Mouse (Mus musculus) hindlimb bud, embryonic 11.5 days (tissue): ENCODE measurements at regions not wholly inside any gene's neighbourhood (a gene's known extent, or its start where the extent isn't known, plus 50 kb on each side); places are given as distances from the start of the nearest gene placed in this dataset.
"Not testable (repeated sequence)": the region's sequence is repeated elsewhere in the genome, so short reads cannot be mapped to it uniquely, and the experiment has no call there.

Experiments
- DNase-seq: peaks from one replicate; pipeline ENCODE4 v3.0.0-alpha.2; 2012; ENCODE audit warnings: low read depth, low spot score; ENCODE audit errors: extremely low spot score

GRCm38 (mm10) chr3:21610231-21610630 is 466.2 kb upstream of the Tbl1xr1 start:
- DNase-seq, result no peak

GRCm38 (mm10) chr3:21621745-21622144 is 454.7 kb upstream of the Tbl1xr1 start:
- no peak for DNase-seq

GRCm38 (mm10) chr3:21625039-21625438 is 451.4 kb upstream of the Tbl1xr1 start:
- DNase-seq, result no peak

DNA sequence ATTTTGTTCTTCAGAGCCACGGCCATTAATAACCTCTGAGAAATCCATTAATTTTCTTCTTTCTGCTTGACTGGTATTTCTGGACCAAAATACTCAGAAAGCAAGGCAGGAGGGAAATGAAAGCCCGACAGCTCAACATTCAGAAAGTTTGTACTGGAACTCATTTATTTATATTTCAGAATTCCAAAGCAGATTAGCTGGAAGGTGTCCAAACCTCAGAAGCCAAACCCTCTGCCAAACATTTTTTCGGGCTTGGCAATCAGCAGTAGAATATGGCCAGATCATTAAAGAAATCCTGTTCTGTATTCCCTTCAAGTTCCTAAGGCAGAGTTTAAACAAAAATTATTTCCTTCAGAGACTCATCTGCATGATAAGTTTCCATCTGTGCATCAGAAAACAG is 450.4 kb upstream of the Tbl1xr1 start:
- DNase-seq, result no peak

DNA sequence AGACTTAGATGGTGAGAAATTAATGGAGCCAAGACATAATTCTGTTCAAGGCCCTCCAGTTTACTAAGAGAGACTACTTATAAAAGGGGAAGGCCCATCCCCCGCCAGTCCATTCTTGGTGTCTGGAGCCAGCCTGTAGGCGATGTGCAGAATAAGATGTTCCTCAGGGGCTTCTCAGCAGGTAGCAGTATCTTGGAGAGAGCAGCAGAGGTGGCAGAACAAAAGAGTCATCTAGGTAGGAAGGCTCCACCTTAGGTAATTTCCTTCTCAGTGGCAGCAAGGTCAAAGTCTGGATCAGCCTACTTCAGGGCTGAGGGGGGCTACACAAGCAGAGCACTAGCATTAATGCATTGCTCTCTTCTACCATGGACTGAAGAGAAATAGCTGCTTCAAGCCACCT is 449.4 kb upstream of the Tbl1xr1 start:
- not testable (repeated sequence) for DNase-seq

GRCm38 (mm10) chr3:21633600-21634221 is 442.7 kb upstream of the Tbl1xr1 start:
- DNase-seq, result no peak

DNA sequence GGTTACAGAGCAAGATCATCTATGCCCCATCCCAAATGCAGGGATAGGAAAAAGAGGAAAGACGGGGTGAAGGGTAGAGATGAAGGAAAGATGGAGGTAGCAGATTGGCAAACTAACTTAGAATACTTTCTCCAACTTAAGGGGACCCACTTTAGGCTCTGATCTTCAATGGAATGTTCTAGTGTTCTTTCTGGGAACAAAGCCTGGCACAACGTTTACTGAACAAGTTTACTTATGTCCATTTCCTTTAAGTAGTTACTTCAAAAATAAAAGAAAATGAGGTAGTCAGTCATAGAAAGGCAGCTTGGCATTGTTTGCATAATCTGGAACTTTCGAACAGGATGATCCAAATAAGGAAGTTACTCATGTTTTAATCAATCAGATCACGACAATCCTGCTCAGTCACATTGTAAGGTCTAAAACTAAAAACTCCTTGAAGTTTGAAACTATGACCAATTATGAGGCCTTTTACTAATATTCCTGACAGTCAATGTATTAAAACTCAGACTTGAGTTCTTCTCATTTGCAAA is 441.7 kb upstream of the Tbl1xr1 start:
- DNase-seq, result no peak

DNA sequence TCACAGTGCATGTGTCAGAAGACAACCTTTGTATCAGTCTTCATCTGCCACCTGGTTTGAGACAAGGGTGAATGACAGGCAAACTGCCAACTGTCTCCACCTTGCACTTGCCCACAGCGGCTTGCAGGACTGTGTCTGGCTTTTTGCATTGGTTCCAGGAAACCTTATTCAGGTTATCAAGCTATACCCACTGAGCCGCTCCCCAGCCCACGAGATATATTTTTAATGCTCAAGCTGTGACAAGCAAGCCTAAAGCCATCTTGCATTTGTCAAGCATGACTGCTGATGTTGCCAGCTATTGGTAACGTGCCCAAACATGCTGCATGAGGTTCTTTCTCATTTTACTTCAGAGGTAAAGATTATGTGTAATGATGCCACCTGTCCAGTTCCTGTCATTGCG is 437.6 kb upstream of the Tbl1xr1 start:
- no peak for DNase-seq

- DNase-seq, result no peak
These were observed 436.9 kb upstream of the Tbl1xr1 start for GRCm38 (mm10) chr3:21639576-21639975.

DNA sequence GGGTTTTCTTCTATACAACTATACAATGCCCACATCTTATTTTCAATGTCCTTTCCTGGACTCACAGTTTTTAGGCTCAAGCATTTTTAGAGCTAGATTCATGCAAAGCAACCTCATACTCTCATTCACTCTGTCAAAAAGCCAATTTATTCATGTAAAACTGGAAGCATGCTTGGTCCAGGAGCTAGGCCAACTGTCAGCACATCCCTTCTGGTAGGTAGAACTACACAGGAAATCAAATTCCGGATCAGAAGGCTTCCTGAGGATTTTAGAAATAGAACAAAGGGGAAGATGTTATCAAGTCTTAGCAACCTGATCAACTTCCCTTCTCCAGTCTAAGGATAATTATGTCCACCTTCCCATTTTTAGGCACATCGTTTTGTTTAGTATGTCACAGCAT is 432.4 kb upstream of the Tbl1xr1 start:
- DNase-seq, result no peak

GRCm38 (mm10) chr3:21645268-21645667 is 431.2 kb upstream of the Tbl1xr1 start:
- DNase-seq, result no peak

DNA sequence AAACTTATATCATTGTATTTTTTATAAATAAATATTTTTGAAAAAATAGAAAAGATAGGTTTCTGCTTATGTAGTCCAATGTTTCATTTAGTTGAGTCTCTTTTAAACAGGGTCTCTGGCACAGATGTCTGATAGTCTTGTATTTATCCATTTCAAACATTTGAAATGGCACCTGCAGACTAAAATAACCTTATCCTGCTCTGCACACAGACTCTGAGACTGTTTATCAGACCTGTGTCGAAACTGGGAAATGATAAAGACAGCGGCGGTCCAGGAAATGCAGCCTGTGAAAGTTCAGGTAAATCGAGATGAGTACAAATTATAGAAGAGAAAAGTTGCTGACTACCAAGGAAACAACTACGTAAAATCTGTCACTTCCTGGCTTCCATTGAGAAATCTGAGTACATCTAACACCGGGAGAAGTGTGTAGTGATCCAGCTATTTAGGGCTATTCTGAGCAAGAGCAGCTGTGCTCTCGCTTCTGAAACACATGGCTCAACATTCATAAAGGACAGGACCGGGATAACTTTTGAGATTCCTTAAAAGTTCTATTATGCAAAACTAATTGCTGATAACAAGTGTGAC is 426.5 kb upstream of the Tbl1xr1 start:
- no peak for DNase-seq

GRCm38 (mm10) chr3:21655301-21655700 is 421.2 kb upstream of the Tbl1xr1 start:
- no peak for DNase-seq

- no peak for DNase-seq
These were observed 408.9 kb upstream of the Tbl1xr1 start for GRCm38 (mm10) chr3:21667349-21668143.

- no peak for DNase-seq
These were observed 404.6 kb upstream of the Tbl1xr1 start for GRCm38 (mm10) chr3:21671885-21672284.

DNA sequence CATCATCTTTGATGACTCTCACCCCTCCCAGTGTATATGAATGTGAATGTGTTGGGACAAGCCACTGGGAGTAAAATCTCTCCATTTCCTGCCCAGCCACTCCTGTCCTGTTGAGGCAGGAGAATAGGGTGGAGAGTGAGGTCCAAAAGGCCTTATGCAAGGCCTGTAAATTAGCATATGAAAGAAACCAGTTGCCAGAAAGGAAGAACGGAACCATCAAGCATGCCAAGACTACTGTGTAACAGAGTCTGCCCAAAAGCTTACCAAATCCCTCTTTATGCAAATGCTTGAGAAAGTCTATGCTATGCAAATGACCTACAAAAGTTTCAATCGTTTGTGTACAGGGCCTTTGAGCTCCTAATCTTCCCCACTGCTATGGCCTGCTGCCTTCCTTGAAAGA is 404.0 kb upstream of the Tbl1xr1 start:
- no peak for DNase-seq

DNA sequence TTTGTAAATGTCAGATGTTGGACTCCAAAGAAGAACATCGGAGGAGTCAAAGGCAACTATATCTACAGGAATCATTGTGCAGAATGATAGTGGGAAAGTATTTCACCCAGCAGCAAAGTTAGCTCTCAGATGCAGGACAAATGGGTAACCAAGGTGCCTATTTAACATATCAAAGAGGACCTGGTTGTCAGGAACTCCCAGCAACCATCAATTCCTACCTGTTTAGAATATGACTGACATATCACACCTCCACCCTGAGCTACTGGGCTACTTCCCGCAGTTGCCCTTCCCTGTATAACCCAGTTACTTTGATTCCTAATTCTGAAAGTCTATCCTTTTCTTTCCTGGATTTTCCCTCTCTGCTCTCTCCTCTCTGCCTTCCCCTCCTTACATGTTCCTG is 403.0 kb upstream of the Tbl1xr1 start:
- no peak for DNase-seq

DNA sequence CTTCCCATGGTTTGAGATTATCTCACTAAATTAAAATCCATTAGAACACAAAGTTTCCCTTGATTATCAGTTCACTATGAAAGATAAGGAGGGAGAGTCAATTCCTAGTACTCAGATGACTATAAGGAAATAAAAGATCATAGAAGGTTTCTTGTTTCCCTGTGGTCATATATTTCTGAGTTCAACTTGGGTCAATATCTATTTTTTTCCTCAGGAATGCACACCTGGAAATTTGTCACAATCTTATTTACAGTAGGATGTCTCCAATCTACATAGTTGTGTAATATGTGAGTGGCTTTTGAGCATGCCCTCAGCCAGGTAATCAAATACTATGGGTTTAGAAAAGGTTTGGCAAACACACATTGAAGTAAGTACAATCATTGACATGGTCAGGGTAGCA is 398.2 kb upstream of the Tbl1xr1 start:
- no peak for DNase-seq

GRCm38 (mm10) chr3:21678734-21679133 is 397.7 kb upstream of the Tbl1xr1 start:
- no peak for DNase-seq

- DNase-seq, result not testable (repeated sequence)
These were observed 378.3 kb upstream of the Tbl1xr1 start for GRCm38 (mm10) chr3:21697980-21698672.

DNA sequence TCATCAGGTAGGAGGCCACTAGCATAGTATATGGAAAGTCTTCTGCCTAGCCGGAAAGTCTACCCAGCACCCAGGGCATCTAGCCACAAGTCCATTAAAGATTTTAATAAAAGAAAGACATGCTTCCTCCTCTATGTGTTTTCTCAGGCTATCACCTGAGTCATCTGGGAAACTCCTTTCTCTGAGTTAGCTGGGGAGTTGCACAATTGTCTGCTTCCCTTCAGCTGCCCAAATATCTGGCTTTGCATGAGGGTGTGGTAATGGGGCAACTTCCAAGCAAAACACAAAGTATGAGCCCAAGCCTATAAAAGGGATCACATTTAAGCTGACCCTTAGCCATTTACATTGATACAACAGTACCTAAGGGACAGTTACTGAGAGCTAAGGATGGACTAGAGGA is 376.9 kb upstream of the Tbl1xr1 start:
- no peak for DNase-seq
